Mouse (Mus musculus): ENCODE measurements around the gene Naa20. TPM values are rescaled to one million over a fixed set of nuclear protein-coding genes. Genes with fewer than 3 reads are reported as not detected.
"Not testable (repeated sequence)": the region's sequence is repeated elsewhere in the genome, so short reads cannot be mapped to it uniquely, and the experiment has no call there.

Naa20 gene
- polyA plus RNA-seq, 1 experiment from 2014 or later = 134 TPM

GRCm38 (mm10) chr2:145888766-145889480, 13.0 kb upstream of the Naa20 start:
- ATAC-seq (ENCODE audit: low FRiP score, low TSS enrichment) (no peak), DNase-seq (ENCODE audit: low spot score) (no peak)
- WGBS = 61% methylated on average over 6 of the region's 6 CpGs
- TF ChIP-seq EP300 (optimal IDR thresholded peaks at IDR 0.05) (no peak), CTCF (IDR thresholded peaks at IDR 0.05; ENCODE audit: low read depth) (no peak)
- Histone ChIP-seq H3K9ac (ENCODE audit: low read length) (no peak overlapping the region), H3K27me3 (ENCODE audit: control insufficient read depth, insufficient read depth, low read length) (no peaks in the 10 kb centered on the region), H3K4me1 (replicated peaks; ENCODE audit: control insufficient read depth, insufficient read depth) (peaks cover 2% of the 10 kb centered on the region; the same call in 1 of the 2 replicates), H3K4me2 (replicated peaks; ENCODE audit: low read depth) (no peak overlapping the region), H3K36me3 (ENCODE audit: control insufficient read depth, insufficient read depth, low read length) (peaks cover 13% of the 10 kb centered on the region), H3K9me3 (ENCODE audit: control insufficient read depth, low read length) (no peaks in the 10 kb centered on the region), H3K4me3 (ENCODE audit: low read depth, low read length) (no peak overlapping the region), H3K27ac (replicated peaks) (peak overlapping the region; percentile 82)

DNA sequence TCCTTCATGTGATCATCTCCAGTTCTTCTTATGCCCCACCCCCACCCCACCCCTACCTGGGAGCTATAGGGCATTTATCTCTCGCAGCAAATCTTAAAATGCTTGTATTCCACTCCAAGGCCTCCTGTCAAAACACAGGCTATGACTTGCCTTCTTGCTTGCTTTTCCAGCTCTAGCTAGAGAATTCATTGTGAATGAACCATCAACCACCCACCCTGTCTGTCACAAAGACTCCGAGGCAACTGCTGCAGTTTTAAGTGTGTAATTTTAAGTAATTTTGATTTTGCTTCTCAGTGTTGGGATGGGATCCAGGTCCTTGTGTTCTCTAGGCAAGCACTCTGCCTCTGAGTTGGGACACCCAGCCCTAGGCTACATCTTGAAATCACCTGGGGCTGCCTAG, 11.3 kb upstream of the Naa20 start:
- Histone ChIP-seq H3K4me3 (ENCODE audit: low read depth, low read length) (no peak overlapping the region), H3K27me3 (ENCODE audit: control insufficient read depth, insufficient read depth, low read length) (no peaks in the 10 kb centered on the region), H3K9ac (ENCODE audit: low read length) (no peak overlapping the region), H3K36me3 (ENCODE audit: control insufficient read depth, insufficient read depth, low read length) (peaks cover 10% of the 10 kb centered on the region), H3K27ac (replicated peaks) (no peak overlapping the region), H3K4me2 (replicated peaks; ENCODE audit: low read depth) (no peak overlapping the region), H3K9me3 (ENCODE audit: control insufficient read depth, low read length) (no peaks in the 10 kb centered on the region), H3K4me1 (replicated peaks; ENCODE audit: control insufficient read depth, insufficient read depth) (0 out of 2 replicates have a peak, but pooled peaks cover 2% of the 10 kb centered on the region)
- no peak for ATAC-seq (ENCODE audit: low FRiP score, low TSS enrichment)
- WGBS = 73% methylated on average over 2 of the region's 2 CpGs
- TF ChIP-seq CTCF (IDR thresholded peaks at IDR 0.05; ENCODE audit: low read depth) (no peak), EP300 (optimal IDR thresholded peaks at IDR 0.05) (no peak)
- DNase-seq (ENCODE audit: low spot score) = no peak

DNA sequence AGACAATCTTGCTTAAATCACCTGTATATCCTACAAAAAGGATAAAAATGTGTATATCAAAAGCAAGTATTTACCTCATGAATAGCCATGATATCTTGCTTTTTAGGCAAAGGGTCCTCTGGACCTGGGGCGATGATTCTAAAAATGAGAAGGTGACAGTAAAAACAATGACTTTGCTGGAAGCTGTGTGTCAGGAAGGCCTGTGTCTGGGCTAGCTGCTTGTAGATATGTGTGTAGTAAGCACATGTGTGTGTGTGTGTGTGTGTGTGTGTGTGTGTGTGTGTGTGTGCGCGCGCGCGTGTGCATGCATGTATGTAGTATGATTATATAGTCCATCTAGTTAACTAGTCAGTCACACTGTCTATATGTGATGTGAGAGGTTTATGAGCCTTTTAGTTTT, 8.1 kb upstream of the Naa20 start:
- no peak for ATAC-seq (ENCODE audit: low FRiP score, low TSS enrichment)

GRCm38 (mm10) chr2:145898106-145898505, 3.8 kb upstream of the Naa20 start:
- Histone ChIP-seq H3K9ac (ENCODE audit: low read length) (no peak overlapping the region), H3K27ac (replicated peaks) (no peak overlapping the region), H3K4me3 (ENCODE audit: low read depth, low read length) (no peak overlapping the region), H3K9me3 (ENCODE audit: control insufficient read depth, low read length) (no peaks in the 10 kb centered on the region), H3K4me2 (replicated peaks; ENCODE audit: low read depth) (no peak overlapping the region), H3K4me1 (replicated peaks; ENCODE audit: control insufficient read depth, insufficient read depth) (no peaks in the 10 kb centered on the region), H3K36me3 (ENCODE audit: control insufficient read depth, insufficient read depth, low read length) (no peaks in the 10 kb centered on the region), H3K27me3 (ENCODE audit: control insufficient read depth, insufficient read depth, low read length) (no peaks in the 10 kb centered on the region)
- ATAC-seq (ENCODE audit: low FRiP score, low TSS enrichment) (no peak), DNase-seq (ENCODE audit: low spot score) (no peak)
- TF ChIP-seq CTCF (IDR thresholded peaks at IDR 0.05; ENCODE audit: low read depth) (no peak), EP300 (optimal IDR thresholded peaks at IDR 0.05) (no peak)
- WGBS = 50% methylated on average over 9 of the region's 9 CpGs

More for the DNA sequence above, 8.1 kb upstream of the Naa20 start:
- Histone ChIP-seq H3K9me3 (ENCODE audit: control insufficient read depth, low read length) (no peaks in the 10 kb centered on the region), H3K4me3 (ENCODE audit: low read depth, low read length) (no peak overlapping the region), H3K27ac (replicated peaks) (no peak overlapping the region), H3K36me3 (ENCODE audit: control insufficient read depth, insufficient read depth, low read length) (no peaks in the 10 kb centered on the region), H3K4me1 (replicated peaks; ENCODE audit: control insufficient read depth, insufficient read depth) (no peaks in the 10 kb centered on the region), H3K4me2 (replicated peaks; ENCODE audit: low read depth) (no peak overlapping the region), H3K27me3 (ENCODE audit: control insufficient read depth, insufficient read depth, low read length) (no peaks in the 10 kb centered on the region), H3K9ac (ENCODE audit: low read length) (no peak overlapping the region)
- WGBS = 97% methylated on average over 6 of the region's 6 CpGs
- TF ChIP-seq EP300 (optimal IDR thresholded peaks at IDR 0.05) = no peak
- TF ChIP-seq CTCF (IDR thresholded peaks at IDR 0.05; ENCODE audit: low read depth) = no peak
- DNase-seq (ENCODE audit: low spot score) = no peak

GRCm38 (mm10) chr2:145900318-145900717, 1.6 kb upstream of the Naa20 start:
- H3K27ac ChIP-seq (replicated peaks); H3K4me1 ChIP-seq (replicated peaks; ENCODE audit: control insufficient read depth, insufficient read depth); DNase-seq (ENCODE audit: low spot score); H3K9me3 ChIP-seq (ENCODE audit: control insufficient read depth, low read length); H3K4me3 ChIP-seq (ENCODE audit: low read depth, low read length); H3K4me2 ChIP-seq (replicated peaks; ENCODE audit: low read depth); H3K27me3 ChIP-seq (ENCODE audit: control insufficient read depth, insufficient read depth, low read length); H3K36me3 ChIP-seq (ENCODE audit: control insufficient read depth, insufficient read depth, low read length); H3K9ac ChIP-seq (ENCODE audit: low read length); ATAC-seq (ENCODE audit: low FRiP score, low TSS enrichment): not testable (repeated sequence)
- 64% methylated on average over 7 of the region's 8 CpGs for WGBS

GRCm38 (mm10) chr2:145903061-145903901, 1.4 kb downstream of the Naa20 start:
- H3K4me3 ChIP-seq (ENCODE audit: low read depth, low read length) = peak overlapping the region; percentile 98
- H3K4me2 ChIP-seq (replicated peaks; ENCODE audit: low read depth) = peak overlapping the region; percentile 58
- peak; percentile 90 for DNase-seq (ENCODE audit: low spot score)
- H3K36me3 ChIP-seq (ENCODE audit: control insufficient read depth, insufficient read depth, low read length) = peaks cover 3% of the 10 kb centered on the region; the same call in 1 of the 2 replicates
- H3K27ac ChIP-seq (replicated peaks) = peak overlapping the region; percentile 93
- H3K27me3 ChIP-seq (ENCODE audit: control insufficient read depth, insufficient read depth, low read length) = no peaks in the 10 kb centered on the region
- peak; percentile 96 for ATAC-seq (ENCODE audit: low FRiP score, low TSS enrichment)
- 0 out of 2 replicates have a peak, but pooled peaks cover 5% of the 10 kb centered on the region for H3K4me1 ChIP-seq (replicated peaks; ENCODE audit: control insufficient read depth, insufficient read depth)
- WGBS = under 1% methylated on average over 68 of the region's 68 CpGs
- H3K9me3 ChIP-seq (ENCODE audit: control insufficient read depth, low read length) = no peaks in the 10 kb centered on the region
- TF ChIP-seq CTCF (IDR thresholded peaks at IDR 0.05; ENCODE audit: low read depth) (peak; percentile 73), EP300 (optimal IDR thresholded peaks at IDR 0.05) (no peak)
- peak overlapping the region; percentile 91 for H3K9ac ChIP-seq (ENCODE audit: low read length)
